Mouse (Mus musculus) E14TG2a.4 (cell line): Measurements from ENCODE around the gene Retreg3.

Experiments used
- CTCF ChIP-seq: conservative IDR thresholded peaks from 2 replicates; pipeline ENCODE4 v1.5.1; 2014; ENCODE audit warnings: low read length
- NANOG ChIP-seq: IDR thresholded peaks from 2 replicates; pipeline ENCODE4 v1.6.1; 2014; ENCODE audit warnings: borderline replicate concordance, low read length, mixed read lengths
- POU5F1 ChIP-seq: IDR thresholded peaks from 2 replicates; pipeline ENCODE4 v1.6.1; 2014; ENCODE audit warnings: low read length, borderline replicate concordance

- TF ChIP-seq CTCF (peak; percentile 69), POU5F1 (no peak), NANOG (no peak)
Observed at GRCm38 (mm10) chr11:101066549-101067412, 52.9 kb downstream of the Retreg3 start.
